Mouse (Mus musculus) lung, embryonic 15.5 days (tissue): Measurements from ENCODE around the gene 1110032A03Rik. TPM values are rescaled to one million over a fixed set of nuclear protein-coding genes. Genes with fewer than 3 reads are reported as not detected.
A peak's percentile ranks its signal among the peaks of the same experiment; 100 is the strongest.

ENCODE experiments used
- ATAC-seq: fragments of 200-750 bp; cut with Nextera tagmentation; 2 replicates; pipeline ENCODE4 v1.8.0; 2017; ENCODE audit warnings: moderate number of reproducible peaks, borderline replicate concordance; ENCODE audit not compliant: low FRiP score, low TSS enrichment; ENCODE audit errors: extremely low read depth
- H3K27ac ChIP-seq: fragments of 300-500 bp; sonication (generic); 2 replicates; pipeline ENCODE4 v1.5.1; 2015; ENCODE audit warnings: moderate library complexity, mild to moderate bottlenecking, inconsistent platforms
- H3K27me3 ChIP-seq: fragments of 300-500 bp; sonication (generic); 2 replicates; pipeline ENCODE4 v1.6.1; 2015; ENCODE audit warnings: inconsistent platforms
- H3K36me3 ChIP-seq: fragments of 300-500 bp; sonication (generic); 2 replicates; pipeline ENCODE4 v1.6.1; 2015; ENCODE audit warnings: inconsistent platforms
- H3K4me1 ChIP-seq: fragments of 300-500 bp; sonication (generic); 2 replicates; pipeline ENCODE4 v1.6.1; 2015; ENCODE audit warnings: inconsistent platforms
- H3K4me2 ChIP-seq: fragments of 300-500 bp; sonication (generic); 2 replicates; pipeline ENCODE4 v1.6.1; 2015; ENCODE audit warnings: inconsistent platforms, mild to moderate bottlenecking, moderate library complexity
- H3K4me3 ChIP-seq: fragments of 300-500 bp; sonication (generic); 2 replicates; pipeline ENCODE4 v1.5.1; 2015; ENCODE audit warnings: mild to moderate bottlenecking, inconsistent platforms
- H3K9ac ChIP-seq: fragments of 300-500 bp; sonication (generic); 2 replicates; pipeline ENCODE4 v1.6.1; 2015; ENCODE audit warnings: inconsistent platforms
- H3K9me3 ChIP-seq: fragments of 300-500 bp; sonication (generic); 2 replicates; pipeline ENCODE4 v1.6.1; 2016; ENCODE audit warnings: inconsistent platforms
- WGBS: fragments of 180-500 bp; shearing (Covaris S2); methylation state at CpG from one replicate; pipeline ENCODE4 v1.1.7; 2015; 5-methylcytosine and 5-hydroxymethylcytosine counted together
- polyA plus RNA-seq: library from polyadenylated mRNA; unstranded; fragments of >200 nt; fragmentation: Nextera tagmentation; extraction: Ambion mirVana; gene quantifications from 2 replicates; pipeline ENCODE4 v1.2.1, GENCODE M21; 2015

1110032A03Rik gene
- polyA plus RNA-seq, 1 experiment from 2014 or later: 35.8 TPM

GRCm38 (mm10) chr9:50746214-50746677 is 29.1 kb downstream of the 1110032A03Rik start, which contains the start of gene 2310030G06Rik:
Gene 2310030G06Rik (minus strand): TSS chr9:50746536.
- Histone ChIP-seq H3K9me3 (no peaks in the 10 kb centered on the region), H3K4me2 (peak within 1 kb of the TSS; percentile 57), H3K4me1 (peaks cover 16% of the 10 kb centered on the region; the same call in 1 of the 2 replicates), H3K36me3 (no peaks in the 10 kb centered on the region), H3K9ac (peak within 1 kb of the TSS; percentile 41), H3K4me3 (peak within 1 kb of the TSS; percentile 41), H3K27me3 (no peaks in the 10 kb centered on the region), H3K27ac (peak within 1 kb of the TSS; percentile 91)
- peak; percentile 77; the same call in 1 of the 2 replicates for ATAC-seq
- WGBS: 1% methylated on average over 19 of the region's 19 CpGs

GRCm38 (mm10) chr9:50745806-50746205 is 29.5 kb downstream of the 1110032A03Rik start:
- no peaks in the 10 kb centered on the region for H3K36me3 ChIP-seq
- no peaks in the 10 kb centered on the region for H3K27me3 ChIP-seq
- peak; percentile 78; the same call in 1 of the 2 replicates for ATAC-seq
- H3K4me3 ChIP-seq: peak overlapping the region; percentile 41
- 16% methylated on average over 7 of the region's 7 CpGs for WGBS
- peak overlapping the region; percentile 41 for H3K9ac ChIP-seq
- H3K4me1 ChIP-seq: 0 out of 2 replicates have a peak, but pooled peaks cover 11% of the 10 kb centered on the region
- H3K9me3 ChIP-seq: no peaks in the 10 kb centered on the region
- H3K27ac ChIP-seq: peak overlapping the region; percentile 91
- peak overlapping the region; percentile 57 for H3K4me2 ChIP-seq

- Histone ChIP-seq H3K4me1 (peaks cover 15% of the 10 kb centered on the region), H3K27me3 (no peaks in the 10 kb centered on the region), H3K36me3 (no peaks in the 10 kb centered on the region), H3K9ac (no peak overlapping the region), H3K9me3 (no peaks in the 10 kb centered on the region), H3K4me2 (no peak overlapping the region), H3K4me3 (no peak overlapping the region), H3K27ac (no peak overlapping the region)
- 69% methylated on average over 2 of the region's 2 CpGs for WGBS
- ATAC-seq: no peak
Measured at GRCm38 (mm10) chr9:50742744-50743143, 32.6 kb downstream of the 1110032A03Rik start.

- ATAC-seq: no peak
- WGBS: 70% methylated on average over 3 of the region's 3 CpGs
- no peak overlapping the region for H3K27ac ChIP-seq
Measured at GRCm38 (mm10) chr9:50742261-50742660, 33.1 kb downstream of the 1110032A03Rik start.

GRCm38 (mm10) chr9:50740867-50741784 is 34.2 kb downstream of the 1110032A03Rik start:
- Histone ChIP-seq H3K9me3 (no peaks in the 10 kb centered on the region), H3K36me3 (no peaks in the 10 kb centered on the region), H3K27ac (no peak overlapping the region), H3K27me3 (no peaks in the 10 kb centered on the region), H3K4me2 (no peak overlapping the region), H3K4me3 (no peak overlapping the region), H3K4me1 (peaks cover 9% of the 10 kb centered on the region), H3K9ac (no peak overlapping the region)
- WGBS: 80% methylated on average over 14 of the region's 14 CpGs
- ATAC-seq: no peak

More at GRCm38 (mm10) chr9:50742261-50742660, 33.1 kb downstream of the 1110032A03Rik start:
- H3K9me3 ChIP-seq: no peaks in the 10 kb centered on the region
- H3K4me2 ChIP-seq: no peak overlapping the region
- H3K9ac ChIP-seq: no peak overlapping the region
- H3K27me3 ChIP-seq: no peaks in the 10 kb centered on the region
- no peaks in the 10 kb centered on the region for H3K36me3 ChIP-seq
- H3K4me1 ChIP-seq: peaks cover 15% of the 10 kb centered on the region
- H3K4me3 ChIP-seq: no peak overlapping the region

GRCm38 (mm10) chr9:50738914-50739870 is 36.1 kb downstream of the 1110032A03Rik start, which contains the start of gene Dixdc1:
Gene Dixdc1 (minus strand): TSS chr9:50739517.
- no peaks in the 10 kb centered on the region for H3K36me3 ChIP-seq
- no peaks in the 10 kb centered on the region for H3K9me3 ChIP-seq
- H3K9ac ChIP-seq: no peak within 1 kb of the TSS
- peak within 1 kb of the TSS; percentile 59 for H3K4me2 ChIP-seq
- peaks cover 9% of the 10 kb centered on the region for H3K4me1 ChIP-seq
- peak; percentile 97 for ATAC-seq
- no peaks in the 10 kb centered on the region for H3K27me3 ChIP-seq
- H3K4me3 ChIP-seq: peak within 1 kb of the TSS; percentile 35
- no peak within 1 kb of the TSS for H3K27ac ChIP-seq
- 12% methylated on average over 36 of the region's 36 CpGs for WGBS

- ATAC-seq: no peak
- Histone ChIP-seq H3K4me2 (no peak overlapping the region), H3K27me3 (no peaks in the 10 kb centered on the region), H3K9ac (no peak overlapping the region), H3K4me1 (peaks cover 9% of the 10 kb centered on the region), H3K4me3 (no peak overlapping the region), H3K36me3 (no peaks in the 10 kb centered on the region), H3K9me3 (no peaks in the 10 kb centered on the region), H3K27ac (no peak overlapping the region)
- 2% methylated on average over 9 of the region's 9 CpGs for whole genome bisulfite sequencing
Measured at GRCm38 (mm10) chr9:50734989-50735388, 40.3 kb downstream of the 1110032A03Rik start.

GRCm38 (mm10) chr9:50732560-50732959 is 42.8 kb downstream of the 1110032A03Rik start:
- WGBS: 16% methylated on average over 4 of the region's 4 CpGs
- H3K27ac ChIP-seq: no peak overlapping the region
- no peaks in the 10 kb centered on the region for H3K27me3 ChIP-seq
- no peaks in the 10 kb centered on the region for H3K36me3 ChIP-seq
- no peak overlapping the region for H3K4me2 ChIP-seq
- H3K4me1 ChIP-seq: peaks cover 8% of the 10 kb centered on the region; the same call in 1 of the 2 replicates
- no peak overlapping the region for H3K9ac ChIP-seq
- H3K9me3 ChIP-seq: no peaks in the 10 kb centered on the region
- no peak overlapping the region for H3K4me3 ChIP-seq
- no peak for ATAC-seq

GRCm38 (mm10) chr9:50729600-50729999 is 45.7 kb downstream of the 1110032A03Rik start:
- Histone ChIP-seq H3K4me3 (no peak overlapping the region), H3K9ac (no peak overlapping the region), H3K4me2 (no peak overlapping the region), H3K27me3 (no peaks in the 10 kb centered on the region), H3K36me3 (no peaks in the 10 kb centered on the region), H3K9me3 (no peaks in the 10 kb centered on the region), H3K27ac (no peak overlapping the region), H3K4me1 (peaks cover 24% of the 10 kb centered on the region; the same call in 1 of the 2 replicates)
- WGBS: 26% methylated on average over 4 of the region's 4 CpGs
- no peak for ATAC-seq

- WGBS: 0% methylated on average over 41 of the region's 45 CpGs
- no peaks in the 10 kb centered on the region for H3K9me3 ChIP-seq
- no peaks in the 10 kb centered on the region for H3K27me3 ChIP-seq
- peak overlapping the region; percentile 66 for H3K4me3 ChIP-seq
- H3K36me3 ChIP-seq: no peaks in the 10 kb centered on the region
- no peak overlapping the region for H3K27ac ChIP-seq
- peak overlapping the region; percentile 91 for H3K4me2 ChIP-seq
- peak overlapping the region; percentile 61 for H3K9ac ChIP-seq
- peak; percentile 88 for ATAC-seq
- H3K4me1 ChIP-seq: peaks cover 38% of the 10 kb centered on the region
Measured at GRCm38 (mm10) chr9:50727925-50728651, 47.2 kb downstream of the 1110032A03Rik start.
